Mouse (Mus musculus): Measurements from ENCODE around the gene Lima1.

Gene Lima1

GRCm38 (mm10) chr15:99889275-99889874, 14.1 kb upstream of the Lima1 start:
- CTCF ChIA-PET = interaction anchor here in 3 of 4 experiments (0.7 to 2.6 kb wide), 5 partner anchors 12 to 790 kb away, joined by 3 to 12 read pairs (median 3); no protein-coding TSS in a partner anchor
- POLR2A ChIA-PET = interaction anchor here (0.6 to 12.8 kb wide), 40 partner anchors 7 to 1161 kb away, joined by 3 to 270 read pairs (median 4); partner anchors contain the start of gene Lima1 (in 4 of the 4)

DNA sequence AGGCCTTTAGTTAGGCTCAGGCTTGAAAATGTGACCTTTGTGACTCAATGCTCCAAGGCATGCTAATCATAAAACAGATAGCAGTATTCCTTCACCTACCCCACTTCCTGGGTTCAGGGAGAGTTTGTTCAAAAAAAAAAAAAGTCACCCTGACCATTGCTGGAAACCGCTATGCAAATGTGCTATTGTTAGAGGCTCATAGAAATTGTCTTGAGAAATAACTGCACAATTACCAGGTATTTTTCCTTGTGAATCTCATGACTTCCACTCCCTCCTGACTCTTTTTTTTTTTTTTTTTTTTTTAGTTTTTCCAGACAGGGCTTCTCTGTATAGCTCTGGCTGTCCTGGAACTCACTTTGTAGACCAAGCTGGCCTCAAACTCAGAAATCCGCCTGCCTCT, 11.9 kb upstream of the Lima1 start:
- CTCF ChIA-PET = interaction anchor here in 3 of 4 experiments (0.6 kb wide), 3 partner anchors 68 to 162 kb away, joined by 3 to 4 read pairs (median 3); no protein-coding TSS in a partner anchor
- POLR2A ChIA-PET = interaction anchor here in 3 of 4 experiments (0.6 to 2.8 kb wide), 12 partner anchors 9 to 239 kb away, joined by 3 to 26 read pairs (median 5); partner anchors contain the start of gene Lima1 (in 3 of the 3)

DNA sequence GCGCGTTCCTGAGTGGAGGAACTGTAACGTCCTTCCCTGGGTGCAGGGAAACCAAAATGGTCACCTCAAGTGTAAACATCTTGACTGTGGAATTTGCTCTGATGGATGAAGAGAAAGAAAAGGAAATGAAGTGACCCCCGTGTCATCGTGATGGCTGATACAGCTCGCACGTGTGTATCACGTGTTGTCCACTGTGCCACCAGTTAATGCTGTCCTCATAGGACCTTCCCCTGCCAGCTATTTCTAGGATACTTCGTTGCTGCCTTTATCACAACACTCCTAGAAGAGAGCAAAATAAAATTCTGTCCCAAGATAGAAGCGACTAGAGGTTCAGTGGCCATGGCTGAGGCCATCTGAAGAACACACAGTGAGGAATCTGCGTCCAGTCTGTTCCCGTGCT, 8.8 kb upstream of the Lima1 start:
- POLR2A ChIA-PET = interaction anchor here in 1 of 4 experiments (2.7 kb wide), 1 partner anchor 9 kb away, joined by 11 read pairs; the partner anchor contains the start of gene Lima1

DNA sequence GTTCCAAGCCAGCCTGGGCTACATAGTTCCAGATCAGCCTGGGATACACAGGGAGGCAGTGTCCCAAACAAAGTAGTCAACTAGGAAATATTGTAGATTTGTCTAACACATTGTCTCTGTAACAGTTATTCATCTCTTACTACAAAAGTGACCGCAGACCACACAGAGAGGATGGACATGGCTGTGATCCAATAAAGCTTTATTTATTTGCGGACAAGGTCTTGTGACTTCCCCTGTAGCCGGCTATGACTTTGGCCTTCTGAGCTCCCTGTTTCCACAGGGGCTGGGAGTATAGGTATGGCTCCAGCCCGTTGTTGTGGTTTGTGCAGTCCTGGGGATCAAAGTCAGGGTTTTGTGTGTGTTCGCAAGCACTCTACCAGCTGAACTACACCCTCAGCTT, 3.3 kb upstream of the Lima1 start:
- ChIA-PET CTCF (interaction anchor here in 3 of 4 experiments (0.5 to 1.6 kb wide), 5 partner anchors 13 to 28 kb away, joined by 3 to 7 read pairs (median 4); no protein-coding TSS in a partner anchor), POLR2A (interaction anchor here in 3 of 4 experiments (0.7 to 21.1 kb wide), 21 partner anchors 8 to 616 kb away, joined by 3 to 444 read pairs (median 4); partner anchors contain the start of gene Csrnp2 (in 1 of the 3))

More for the DNA sequence above, 8.8 kb upstream of the Lima1 start:
- CTCF ChIA-PET = interaction anchor here in 1 of 4 experiments (0.5 kb wide), 1 partner anchor 11 kb away, joined by 3 read pairs; no protein-coding TSS in a partner anchor

DNA sequence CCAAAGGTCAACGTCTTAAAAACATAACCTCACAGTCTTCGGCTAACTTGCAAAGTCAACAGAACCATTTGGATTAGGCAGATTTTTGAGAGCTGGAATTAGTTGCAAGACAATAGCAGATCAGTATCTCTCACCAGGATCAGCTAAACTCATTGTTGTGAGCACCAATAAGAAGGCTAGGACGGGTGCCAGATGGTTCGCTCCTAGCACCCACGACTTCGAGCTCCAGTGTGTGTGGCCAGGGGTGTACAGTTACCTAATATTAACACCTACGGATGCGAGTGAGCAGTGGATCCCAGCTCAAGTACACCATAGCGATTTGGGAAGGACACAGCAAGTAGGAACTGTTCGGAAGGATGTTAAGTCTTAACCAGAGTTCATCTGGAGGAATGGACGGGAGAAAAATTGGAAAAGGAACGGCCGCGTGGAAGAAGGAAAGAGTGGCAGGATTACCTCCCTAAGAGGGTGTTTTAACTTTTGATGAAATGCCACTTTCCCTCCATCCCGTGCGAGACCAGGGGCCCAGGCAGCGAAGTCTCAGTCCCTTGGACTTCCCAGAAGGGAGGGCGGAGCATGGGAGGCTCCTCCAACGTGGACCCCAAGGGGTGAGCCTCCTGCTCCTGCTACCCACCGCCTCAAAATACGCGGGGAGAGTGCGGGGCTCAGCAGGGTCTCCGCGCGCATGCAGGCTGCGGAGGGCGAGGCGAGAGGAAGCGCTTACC, 483 bp downstream of the Lima1 start:
- POLR2A ChIA-PET = interaction anchor here (0.5 to 21.1 kb wide), 82 partner anchors 8 to 940 kb away, joined by 3 to 444 read pairs (median 5); partner anchors contain the start of genes Cox14 (in 3 of the 4), Gm17349 (in 1 of the 4), Nckap5l (in 1 of the 4) and Racgap1 (in 1 of the 4)
- CTCF ChIA-PET = interaction anchor here in 3 of 4 experiments (0.6 to 2.7 kb wide), 10 partner anchors 11 to 197 kb away, joined by 3 to 12 read pairs (median 4); partner anchors contain the start of gene Cox14 (in 1 of the 3)

DNA sequence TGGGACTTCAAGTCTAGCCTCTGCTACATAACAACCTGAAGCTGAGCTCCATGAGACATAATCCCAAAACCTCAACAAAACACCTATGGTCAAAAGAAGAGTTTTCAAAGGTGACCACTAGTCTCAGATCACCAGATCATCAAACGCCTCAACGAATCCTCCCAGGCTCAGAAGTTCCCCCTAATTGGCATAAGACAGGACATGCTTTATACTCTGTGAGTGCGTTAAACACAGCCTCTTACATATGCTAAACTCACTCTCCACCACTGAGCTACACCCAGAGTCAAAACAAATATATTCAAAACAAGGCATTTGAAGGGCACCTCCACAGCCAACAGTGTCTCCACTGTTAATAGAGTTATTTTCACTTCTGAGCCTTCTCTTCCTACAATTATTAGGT, 2.7 kb downstream of the Lima1 start:
- ChIA-PET POLR2A (interaction anchor here (0.5 to 21.1 kb wide), 69 partner anchors 9 to 883 kb away, joined by 3 to 444 read pairs (median 5); partner anchors contain the start of genes Cox14 (in 2 of the 4), Atf1 (in 1 of the 4), Dazap2 (in 1 of the 4) and Gm17349 (in 1 of the 4)), CTCF (interaction anchor here (0.6 to 1.2 kb wide), 8 partner anchors 8 to 1299 kb away, joined by 3 to 10 read pairs (median 3); partner anchors contain the start of gene Cox14 (in 1 of the 4))

- ChIA-PET CTCF (interaction anchor here in 3 of 4 experiments (0.7 to 1.2 kb wide), 4 partner anchors 89 to 845 kb away, joined by 3 read pairs; no protein-coding TSS in a partner anchor), POLR2A (interaction anchor here (0.6 to 21.1 kb wide), 29 partner anchors 8 to 1033 kb away, joined by 3 to 444 read pairs (median 4); partner anchors contain the start of gene Lima1 (in 1 of the 4))
Observed at GRCm38 (mm10) chr15:99867654-99868053, 7.6 kb downstream of the Lima1 start.

GRCm38 (mm10) chr15:99866450-99867221, 8.6 kb downstream of the Lima1 start:
- POLR2A ChIA-PET = interaction anchor here (0.5 to 21.7 kb wide), 31 partner anchors 3 to 842 kb away, joined by 3 to 444 read pairs (median 6); partner anchors contain the start of gene Lima1 (in 3 of the 4)
- CTCF ChIA-PET = interaction anchor here in 2 of 4 experiments (0.7 to 1.5 kb wide), 4 partner anchors 12 to 843 kb away, joined by 3 to 5 read pairs (median 3); no protein-coding TSS in a partner anchor

GRCm38 (mm10) chr15:99865942-99866341, 9.3 kb downstream of the Lima1 start:
- ChIA-PET POLR2A (interaction anchor here (0.6 to 21.7 kb wide), 26 partner anchors 4 to 745 kb away, joined by 3 to 444 read pairs (median 6); partner anchors contain the start of gene Lima1 (in 3 of the 4)), CTCF (interaction anchor here (0.5 to 1.5 kb wide), 7 partner anchors 13 to 44 kb away, joined by 3 to 5 read pairs (median 3); no protein-coding TSS in a partner anchor)

GRCm38 (mm10) chr15:99865494-99865941, 9.7 kb downstream of the Lima1 start:
- CTCF ChIA-PET = interaction anchor here in 3 of 4 experiments (0.5 to 1.5 kb wide), 6 partner anchors 13 to 44 kb away, joined by 3 read pairs; no protein-coding TSS in a partner anchor
- POLR2A ChIA-PET = interaction anchor here (0.7 to 21.7 kb wide), 29 partner anchors 5 to 383 kb away, joined by 3 to 444 read pairs (median 6); partner anchors contain the start of gene Lima1 (in 3 of the 4)

- CTCF ChIA-PET = interaction anchor here in 3 of 4 experiments (0.6 to 3.6 kb wide), 15 partner anchors 11 to 269 kb away, joined by 3 to 22 read pairs (median 3); partner anchors contain the start of gene Lima1 (in 1 of the 3)
- POLR2A ChIA-PET = interaction anchor here (0.6 to 21.7 kb wide), 40 partner anchors 5 to 383 kb away, joined by 3 to 444 read pairs (median 5); partner anchors contain the start of gene Lima1 (in 3 of the 4)
Observed at GRCm38 (mm10) chr15:99865046-99865445, 10.2 kb downstream of the Lima1 start.

DNA sequence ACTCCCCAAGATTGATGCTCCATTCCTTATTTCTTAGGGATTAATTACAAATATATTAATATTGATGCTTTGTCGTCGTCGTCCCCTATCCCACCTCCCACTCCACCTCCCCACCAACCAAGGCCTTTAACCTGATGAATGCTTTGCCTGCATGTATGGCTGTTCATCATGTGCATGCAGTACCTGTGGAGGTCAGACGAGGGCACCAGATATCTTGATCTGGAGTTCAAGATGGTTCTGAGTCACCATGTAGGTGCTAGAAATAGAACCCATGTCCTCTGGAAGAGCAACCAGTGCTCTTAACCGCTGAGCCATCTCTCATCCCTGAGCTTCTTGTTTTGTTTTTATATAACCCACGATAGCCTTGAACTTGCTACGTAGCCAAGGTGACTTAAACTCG, 11.5 kb downstream of the Lima1 start:
- CTCF ChIA-PET = interaction anchor here in 3 of 4 experiments (0.6 to 3.6 kb wide), 19 partner anchors 9 to 268 kb away, joined by 3 to 22 read pairs (median 3); partner anchors contain the start of genes Lima1 (in 2 of the 3) and Cox14 (in 1 of the 3)
- POLR2A ChIA-PET = interaction anchor here (0.7 to 21.7 kb wide), 37 partner anchors 6 to 185 kb away, joined by 3 to 444 read pairs (median 5); partner anchors contain the start of genes Lima1 (in 3 of the 4) and Cox14 (in 2 of the 4)

DNA sequence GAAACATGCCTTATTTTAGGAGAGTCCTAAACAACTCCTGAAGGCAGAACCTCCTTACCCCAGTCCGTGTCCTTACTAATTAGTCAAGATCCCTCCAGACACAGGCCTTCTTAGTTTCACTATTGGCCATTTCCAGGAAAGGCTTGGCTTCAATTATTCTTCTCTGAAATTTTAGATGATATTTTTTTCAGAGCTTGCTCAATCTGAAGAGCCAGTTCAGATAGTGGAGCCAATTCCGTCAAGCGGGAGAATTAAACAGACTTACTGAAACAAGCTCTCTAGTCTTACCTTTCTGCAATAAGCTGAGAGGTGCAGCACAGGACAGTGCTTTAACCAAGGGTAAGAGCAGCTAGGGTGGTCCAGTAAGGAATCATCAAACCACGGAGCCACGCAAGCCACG, 11.9 kb downstream of the Lima1 start:
- CTCF ChIA-PET = interaction anchor here in 3 of 4 experiments (0.7 to 3.6 kb wide), 9 partner anchors 11 to 209 kb away, joined by 3 to 22 read pairs (median 3); partner anchors contain the start of gene Cox14 (in 1 of the 3)
- POLR2A ChIA-PET = interaction anchor here (0.7 to 21.7 kb wide), 31 partner anchors 7 to 138 kb away, joined by 3 to 444 read pairs (median 5); partner anchors contain the start of genes Lima1 (in 3 of the 4) and Cox14 (in 2 of the 4)

DNA sequence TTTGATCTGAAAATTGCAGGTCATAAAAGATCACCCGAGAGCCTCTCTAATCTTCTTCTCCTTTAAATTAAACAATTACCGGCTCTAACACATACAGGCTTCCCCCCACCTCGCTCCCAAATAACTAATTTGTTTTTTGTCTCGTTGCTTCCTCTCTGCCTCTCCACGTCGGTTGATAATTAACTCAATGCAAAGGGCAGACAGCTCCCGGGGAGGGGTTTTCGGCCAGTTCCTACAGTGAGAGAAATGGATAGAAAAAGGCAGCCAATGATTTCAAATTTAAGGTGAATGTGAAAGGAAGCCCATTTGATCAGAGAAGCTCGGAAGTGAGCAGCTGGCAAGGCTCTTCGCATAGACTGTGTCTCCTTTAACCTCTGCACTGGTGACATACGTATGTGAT, 12.8 kb downstream of the Lima1 start:
- ChIA-PET CTCF (interaction anchor here (0.5 to 3.6 kb wide), 7 partner anchors 8 to 208 kb away, joined by 3 to 22 read pairs (median 3); no protein-coding TSS in a partner anchor), POLR2A (interaction anchor here (0.6 to 21.7 kb wide), 18 partner anchors 7 to 137 kb away, joined by 3 to 444 read pairs (median 6); partner anchors contain the start of genes Lima1 (in 2 of the 4) and Cox14 (in 1 of the 4))

DNA sequence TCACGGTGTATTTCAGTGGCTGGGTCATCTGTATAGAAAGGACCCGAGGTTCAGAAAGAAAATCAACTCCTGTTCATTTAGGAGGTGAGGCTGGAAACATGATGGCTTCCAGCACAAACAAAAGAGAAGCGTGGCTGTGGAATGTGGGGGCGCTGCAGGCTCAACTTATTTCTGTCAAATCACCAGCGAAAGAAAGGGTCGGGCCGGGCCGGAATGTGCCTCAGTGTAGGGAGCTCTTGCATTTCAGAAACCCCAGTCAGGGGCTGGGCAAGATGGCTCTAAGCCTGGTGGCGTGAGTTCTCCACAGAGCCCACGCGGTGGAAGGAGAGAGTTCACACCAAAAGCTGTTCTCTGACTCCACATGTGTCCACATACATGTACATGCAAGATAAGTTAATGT, 13.3 kb downstream of the Lima1 start:
- CTCF ChIA-PET = interaction anchor here in 2 of 4 experiments (0.5 to 3.6 kb wide), 5 partner anchors 9 to 57 kb away, joined by 3 to 22 read pairs (median 3); no protein-coding TSS in a partner anchor

GRCm38 (mm10) chr15:99861536-99861935, 13.7 kb downstream of the Lima1 start:
- CTCF ChIA-PET = interaction anchor here (0.7 to 3.6 kb wide), 6 partner anchors 10 to 1244 kb away, joined by 3 to 22 read pairs (median 6); no protein-coding TSS in a partner anchor
- POLR2A ChIA-PET = interaction anchor here in 3 of 4 experiments (0.6 to 21.7 kb wide), 17 partner anchors 6 to 433 kb away, joined by 3 to 444 read pairs (median 6); partner anchors contain the start of gene Lima1 (in 2 of the 3)

More for the DNA sequence above, 13.3 kb downstream of the Lima1 start:
- POLR2A ChIA-PET = interaction anchor here in 3 of 4 experiments (0.7 to 21.7 kb wide), 14 partner anchors 6 to 162 kb away, joined by 3 to 444 read pairs (median 20); partner anchors contain the start of gene Lima1 (in 2 of the 3)

All from embryonic stem cell, embryonic (primary cell).